Mouse (Mus musculus) embryo, embryonic 9.5 days (tissue): ENCODE measurements around the gene Apba3.

ENCODE experiments used
- DNase-seq: peaks from one replicate; pipeline ENCODE4 v3.0.0-alpha.2; 2017; ENCODE audit errors: extremely low spot score

Gene Apba3

DNA sequence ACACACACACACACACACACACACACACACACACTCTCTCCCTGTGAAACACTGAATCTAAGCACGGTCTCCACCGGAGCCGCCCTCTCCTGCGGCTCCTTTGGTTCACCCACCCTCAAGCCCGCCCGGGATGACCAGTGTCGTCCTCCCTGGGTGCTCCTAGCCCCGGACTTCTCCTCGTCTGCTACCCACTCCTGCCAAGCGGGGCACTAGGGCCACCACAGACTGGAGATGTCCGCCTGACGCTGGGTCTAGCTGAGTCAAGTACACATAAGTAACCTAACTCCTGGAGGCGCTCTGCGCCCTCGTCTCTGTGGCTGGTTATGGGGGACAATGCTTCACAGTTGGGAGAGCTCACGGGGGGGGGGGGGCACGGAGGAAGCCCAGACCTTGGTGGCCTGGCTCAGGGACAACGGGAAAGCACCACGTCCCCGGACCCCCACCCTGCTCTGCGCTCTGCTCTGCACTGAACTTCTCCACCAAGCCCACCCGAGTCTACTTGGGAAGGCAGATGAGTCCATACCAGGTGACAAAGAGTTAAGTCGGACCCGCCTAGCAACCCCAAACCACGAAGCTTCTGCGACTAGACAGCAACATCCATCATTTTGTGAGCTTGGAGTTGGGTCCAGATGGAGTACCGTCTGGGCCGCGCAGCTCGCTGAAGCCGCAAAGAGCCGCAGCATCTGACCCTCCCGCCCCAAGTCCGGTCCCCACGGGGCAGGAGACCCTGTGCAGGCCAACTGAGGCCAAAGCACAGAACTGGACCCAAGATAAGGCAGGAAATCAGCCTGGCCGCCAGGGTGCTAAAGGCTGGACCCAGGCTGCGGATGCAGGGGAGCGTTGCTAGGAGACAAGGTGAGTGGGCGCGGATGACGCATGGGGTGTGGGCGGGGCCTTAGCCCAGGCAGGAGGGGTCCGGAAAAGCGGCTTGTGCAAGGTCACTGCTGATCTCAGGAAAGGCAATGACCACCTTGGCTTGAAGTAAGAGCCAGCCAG, 14.0 kb upstream of the Apba3 start, which contains the start of gene Matk:
Gene Matk, plus strand, starts transcription at position 512 of the 996 bp plus-strand sequence.
- DNase-seq = peak; percentile 53

DNA sequence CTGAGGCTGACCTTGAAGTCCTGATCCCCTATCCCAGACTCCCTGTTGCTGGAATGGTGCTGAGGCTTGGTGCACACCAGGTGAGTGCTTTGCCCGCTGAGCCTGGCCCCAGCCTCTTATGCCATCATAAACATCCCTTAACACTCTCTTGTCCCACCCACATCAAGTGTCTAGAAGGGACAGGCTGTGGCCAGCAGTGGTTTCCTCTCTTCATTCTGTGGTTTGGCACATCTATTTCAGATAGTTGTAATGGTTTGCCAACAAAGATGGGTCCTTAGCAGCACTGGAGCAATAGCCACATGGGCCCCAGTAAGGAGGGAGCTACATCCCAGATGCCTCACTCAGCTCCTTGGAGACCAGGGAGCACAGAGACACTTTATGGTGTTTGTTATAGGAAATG, 11.9 kb upstream of the Apba3 start:
- no peak for DNase-seq

DNA sequence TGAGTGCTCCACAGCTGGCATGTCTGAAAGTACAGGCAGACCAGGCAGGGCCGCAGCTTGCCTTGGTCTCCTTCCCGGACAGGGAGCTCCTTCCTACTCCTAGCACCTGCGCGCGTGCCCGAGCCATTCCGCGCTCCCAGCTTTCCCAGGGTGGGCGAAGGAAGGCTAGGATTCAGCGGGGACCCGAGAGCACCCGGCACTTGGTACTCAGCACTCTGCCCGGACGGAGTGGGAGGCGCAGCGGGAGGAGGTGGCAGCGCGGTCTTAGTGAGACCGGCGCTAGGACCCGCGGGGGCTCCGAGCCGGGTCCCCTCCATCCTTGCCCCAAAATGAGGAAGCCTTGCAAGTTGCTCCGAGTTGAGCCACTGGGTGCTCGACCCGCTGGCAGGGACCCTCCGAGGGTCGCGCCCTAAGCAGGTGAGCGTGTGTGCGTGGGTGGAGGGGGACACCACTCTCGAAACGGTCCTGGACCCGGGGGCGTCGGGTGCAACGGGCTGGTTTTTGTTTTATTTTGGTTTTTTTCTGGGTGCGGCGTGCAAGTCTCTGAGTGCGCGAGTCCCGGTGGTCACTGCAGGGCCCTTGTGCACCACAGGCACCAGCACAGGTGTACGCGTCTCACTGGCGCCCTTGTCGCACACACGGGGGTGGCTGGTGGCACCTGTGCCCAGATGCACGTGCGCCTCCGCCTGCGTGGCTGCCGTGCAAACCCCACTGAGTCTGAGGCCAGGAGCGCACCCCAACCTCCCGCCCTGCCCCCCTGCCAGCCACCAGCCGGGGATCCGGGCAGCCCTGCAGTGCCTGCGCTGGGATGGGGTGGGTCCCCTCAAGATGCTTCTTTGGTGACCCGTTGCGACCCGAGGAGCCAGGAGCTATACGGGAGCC, 9.4 kb upstream of the Apba3 start:
- no peak for DNase-seq

DNA sequence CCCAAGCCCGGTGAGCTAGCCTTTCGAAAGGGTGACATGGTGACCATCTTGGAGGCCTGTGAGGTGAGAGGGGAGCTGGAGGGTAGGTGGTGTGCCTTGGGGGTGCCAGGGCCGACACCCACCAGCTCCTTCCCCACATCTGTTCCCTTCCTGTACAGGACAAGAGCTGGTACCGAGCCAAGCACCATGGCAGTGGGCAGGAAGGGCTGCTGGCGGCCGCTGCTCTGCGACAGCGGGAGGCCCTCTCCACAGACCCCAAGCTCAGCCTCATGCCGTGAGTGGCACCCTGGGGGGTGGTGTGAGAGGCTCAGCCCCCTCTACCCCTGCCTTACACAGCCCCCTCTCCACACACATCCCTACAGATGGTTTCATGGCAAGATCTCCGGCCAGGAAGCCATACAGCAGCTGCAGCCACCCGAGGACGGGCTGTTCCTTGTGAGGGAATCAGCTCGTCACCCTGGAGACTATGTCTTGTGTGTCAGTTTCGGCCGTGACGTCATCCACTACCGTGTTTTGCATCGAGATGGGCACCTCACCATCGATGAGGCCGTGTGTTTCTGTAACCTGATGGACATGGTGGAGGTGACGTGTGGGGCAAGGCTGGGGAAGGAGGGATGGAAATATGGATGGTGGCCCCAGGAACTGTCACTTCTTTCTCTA, 7.4 kb upstream of the Apba3 start:
- DNase-seq = no peak

DNA sequence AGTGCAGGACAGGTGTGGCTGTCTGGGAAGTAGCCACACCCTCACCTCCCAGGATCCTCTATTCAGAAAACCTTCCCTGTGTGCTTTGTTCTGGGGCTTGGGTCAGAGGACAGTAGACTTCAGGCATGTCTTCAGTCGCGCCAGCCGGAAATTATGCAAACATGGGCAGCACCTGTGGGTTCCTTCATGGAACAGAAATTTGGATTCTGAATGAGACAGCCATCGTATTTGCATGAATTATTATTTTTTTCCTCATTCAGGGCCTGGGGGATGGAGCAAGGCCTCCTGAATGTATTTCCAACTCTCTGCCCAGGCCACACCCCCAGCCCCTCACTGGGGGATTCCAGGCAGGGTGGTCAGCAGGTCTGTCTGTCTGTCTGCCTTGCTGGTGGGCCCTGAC, 5.7 kb upstream of the Apba3 start:
- DNase-seq = no peak

DNA sequence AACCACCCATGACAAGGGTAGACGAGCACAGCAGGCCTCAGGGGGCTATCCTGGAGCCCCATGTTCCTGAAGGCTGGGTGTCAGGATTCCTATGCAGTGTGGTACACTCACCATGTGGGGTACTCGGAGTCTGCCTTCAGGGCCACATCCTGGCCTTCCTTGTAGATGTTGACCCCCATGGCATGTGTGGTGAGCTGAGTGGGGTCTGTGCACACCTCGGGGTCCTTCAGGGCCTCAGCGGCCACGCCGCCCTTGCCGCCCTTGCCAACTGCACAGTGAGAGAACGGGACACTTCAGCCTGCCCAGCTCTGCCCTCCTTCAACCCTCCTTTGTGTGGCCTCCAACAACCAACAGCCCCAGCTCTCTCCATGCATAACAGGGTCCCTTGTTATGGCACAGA, 1.2 kb upstream of the Apba3 start:
- no peak for DNase-seq

DNA sequence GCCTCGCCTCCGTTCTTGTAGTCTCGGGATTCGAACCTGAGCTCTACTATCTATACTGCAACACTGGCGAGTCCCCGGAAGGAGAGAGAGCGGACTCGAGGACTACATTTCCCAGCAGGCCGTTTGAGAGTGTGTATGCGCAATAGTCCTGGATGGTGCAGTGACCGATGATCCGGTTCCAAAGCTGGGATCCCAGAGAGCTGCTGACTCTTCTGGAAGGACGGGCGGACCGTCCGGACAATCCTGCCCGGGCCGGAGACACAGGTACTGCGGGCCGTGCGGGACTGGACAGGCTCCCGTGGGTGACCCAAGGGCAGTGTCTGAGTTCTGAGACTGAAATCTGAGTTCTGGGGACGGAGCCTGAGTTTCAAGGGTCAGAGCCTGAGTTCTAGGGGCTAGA, 1.3 kb downstream of the Apba3 start:
- peak; percentile 83 for DNase-seq

DNA sequence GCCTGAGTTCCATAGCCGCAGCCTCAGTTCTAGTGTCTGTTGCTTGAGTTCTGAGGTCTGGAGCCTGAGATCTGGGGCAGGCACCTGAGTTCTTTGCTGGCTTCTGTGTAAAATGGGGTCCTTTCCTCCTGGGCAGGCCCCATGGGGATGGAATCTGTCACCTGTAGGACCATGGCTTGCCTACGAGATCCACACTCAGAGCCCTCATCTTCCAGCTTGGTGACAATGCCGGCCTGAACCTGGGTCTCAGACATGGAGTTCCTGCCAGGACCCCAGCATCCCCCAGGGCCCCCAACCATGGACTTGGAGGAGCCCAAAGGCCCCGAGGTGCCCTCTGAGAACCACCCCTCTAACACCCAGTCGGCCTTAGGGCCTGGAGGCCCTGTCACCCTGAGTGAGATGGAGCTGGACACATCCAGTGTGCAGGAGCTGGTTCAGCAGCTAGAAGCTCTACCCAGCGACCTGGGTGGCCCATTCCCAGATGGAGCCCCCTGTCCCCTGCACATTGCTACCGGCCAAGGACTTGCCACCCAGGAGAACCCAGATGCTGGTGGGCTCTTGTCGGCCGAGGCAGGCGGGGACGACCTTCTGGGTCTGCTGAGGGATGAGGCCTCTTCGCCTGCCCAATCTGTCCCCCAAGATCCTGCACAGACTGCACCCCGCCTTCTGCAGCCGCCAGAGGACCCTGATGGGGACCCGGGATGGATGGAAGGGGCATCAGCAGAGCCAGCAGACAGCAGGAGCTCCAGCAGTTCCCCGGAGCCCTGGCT, 2.1 kb downstream of the Apba3 start:
- DNase-seq = no peak

DNA sequence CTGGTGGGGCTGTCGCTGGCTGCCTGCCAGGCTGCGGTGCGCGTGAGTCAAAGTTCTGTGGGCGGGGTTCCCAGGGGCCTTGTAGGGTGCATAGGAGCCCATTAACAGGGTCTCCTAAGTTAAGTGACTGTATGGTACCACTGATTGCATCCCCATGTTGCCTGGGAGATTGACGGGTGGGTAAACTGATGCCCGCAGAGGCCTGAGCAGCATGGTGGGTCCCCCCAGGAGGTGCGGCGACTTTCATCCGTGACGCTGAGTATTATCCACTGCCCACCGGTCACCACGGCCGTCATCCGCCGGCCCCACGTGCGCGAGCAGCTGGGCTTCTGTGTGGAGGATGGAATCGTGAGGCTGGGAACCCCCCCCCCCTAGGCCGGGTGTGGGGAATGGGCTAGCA, 5.6 kb downstream of the Apba3 start:
- DNase-seq = no peak

DNA sequence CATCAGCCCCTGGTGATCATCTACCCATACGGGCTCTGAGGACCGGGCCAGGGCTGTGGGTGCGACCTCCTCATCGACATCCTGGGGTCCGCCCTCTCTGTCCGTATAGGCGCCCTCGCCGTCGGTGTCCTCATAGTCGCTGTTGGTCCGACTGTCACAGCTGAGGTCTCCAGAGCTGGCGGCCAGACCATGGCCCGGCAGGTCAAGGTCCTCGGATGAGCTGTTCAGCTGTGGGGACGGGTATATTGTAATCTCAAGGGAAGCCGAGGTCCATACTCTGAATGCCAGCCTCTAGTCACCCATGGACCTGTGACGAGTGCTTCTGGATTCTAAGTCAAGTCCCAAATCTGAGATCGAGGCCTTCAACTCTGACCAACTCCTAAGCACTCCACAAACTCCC, 7.1 kb downstream of the Apba3 start:
- DNase-seq = no peak

DNA sequence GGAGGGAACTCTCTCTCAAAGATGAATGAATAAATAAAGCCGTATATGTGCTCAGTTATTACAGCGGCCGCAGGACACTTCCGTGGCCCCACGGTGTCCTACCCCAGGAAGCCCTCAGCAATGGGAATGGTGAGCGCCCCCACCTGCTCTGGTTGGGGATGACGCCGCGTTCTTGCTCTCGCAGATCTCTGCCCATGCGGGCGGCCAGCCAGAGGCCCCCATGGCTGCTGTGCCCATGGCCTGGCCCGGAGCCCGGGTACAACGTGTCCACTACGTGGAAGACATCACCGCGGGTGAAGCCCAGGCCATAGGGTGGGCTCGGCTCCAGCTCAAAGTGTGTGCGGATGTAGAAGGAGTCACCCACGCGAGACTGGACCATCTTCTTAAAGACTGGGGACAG, 10.9 kb downstream of the Apba3 start:
- DNase-seq = no peak

DNA sequence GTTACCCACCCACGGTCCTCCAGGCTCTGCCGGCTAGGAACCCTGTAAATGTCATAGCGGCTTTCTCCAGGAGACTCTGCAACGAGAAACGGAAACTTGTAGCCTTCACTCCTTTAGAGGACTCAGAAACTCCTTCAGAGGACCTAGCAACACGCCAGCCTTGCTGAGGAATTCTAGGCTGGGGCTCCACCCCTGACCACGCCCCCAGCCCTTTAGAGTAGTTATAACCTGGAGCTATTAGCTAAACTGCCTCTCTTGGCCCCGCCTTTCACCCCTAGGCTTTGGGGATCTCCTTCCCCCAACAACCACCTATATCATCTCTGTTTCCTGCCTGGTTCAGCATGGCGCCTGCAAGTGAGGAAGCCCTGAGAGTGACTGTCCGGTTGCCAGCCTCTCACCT, 12.7 kb downstream of the Apba3 start:
- DNase-seq = no peak

DNA sequence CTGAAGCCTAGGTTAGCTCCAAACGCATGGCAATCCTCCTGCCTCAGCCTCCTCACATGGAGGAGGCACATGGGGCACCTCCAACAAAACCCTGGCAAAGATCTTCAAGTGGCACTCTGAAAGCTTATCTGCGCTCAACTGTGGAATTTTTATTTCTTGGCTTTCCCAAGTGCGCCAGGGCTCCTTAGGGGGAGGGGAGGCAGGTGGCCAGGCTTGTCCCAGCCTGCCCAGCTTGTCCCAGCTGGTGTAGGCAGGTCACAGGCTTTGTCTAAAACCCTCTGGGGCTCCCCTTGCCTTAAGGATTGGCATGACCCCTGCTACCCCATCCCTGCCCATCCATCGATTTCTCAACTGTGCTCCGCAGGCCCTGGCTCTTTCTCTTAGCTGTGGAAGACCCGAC, 17.4 kb downstream of the Apba3 start:
- DNase-seq = no peak

DNA sequence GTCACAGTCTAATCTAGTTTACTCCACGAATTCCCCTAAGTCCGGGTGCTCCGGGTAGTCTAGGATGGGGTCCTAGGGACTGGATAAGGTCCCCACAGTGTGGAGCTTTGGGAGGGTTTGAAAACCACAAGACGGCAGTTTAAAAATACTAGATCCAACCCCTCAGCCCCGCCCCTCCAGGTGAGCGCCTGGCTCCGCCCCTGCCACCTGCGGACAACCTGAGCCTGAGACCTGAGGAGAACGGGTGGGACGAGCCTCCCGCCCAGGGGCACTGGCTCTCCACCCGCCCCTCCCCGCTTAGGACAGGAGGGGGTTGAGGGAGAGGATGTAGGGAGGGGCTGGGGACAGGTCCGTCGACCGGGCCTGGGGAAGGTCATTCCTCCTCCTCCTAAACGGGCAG, 18.0 kb downstream of the Apba3 start:
- DNase-seq = no peak

DNA sequence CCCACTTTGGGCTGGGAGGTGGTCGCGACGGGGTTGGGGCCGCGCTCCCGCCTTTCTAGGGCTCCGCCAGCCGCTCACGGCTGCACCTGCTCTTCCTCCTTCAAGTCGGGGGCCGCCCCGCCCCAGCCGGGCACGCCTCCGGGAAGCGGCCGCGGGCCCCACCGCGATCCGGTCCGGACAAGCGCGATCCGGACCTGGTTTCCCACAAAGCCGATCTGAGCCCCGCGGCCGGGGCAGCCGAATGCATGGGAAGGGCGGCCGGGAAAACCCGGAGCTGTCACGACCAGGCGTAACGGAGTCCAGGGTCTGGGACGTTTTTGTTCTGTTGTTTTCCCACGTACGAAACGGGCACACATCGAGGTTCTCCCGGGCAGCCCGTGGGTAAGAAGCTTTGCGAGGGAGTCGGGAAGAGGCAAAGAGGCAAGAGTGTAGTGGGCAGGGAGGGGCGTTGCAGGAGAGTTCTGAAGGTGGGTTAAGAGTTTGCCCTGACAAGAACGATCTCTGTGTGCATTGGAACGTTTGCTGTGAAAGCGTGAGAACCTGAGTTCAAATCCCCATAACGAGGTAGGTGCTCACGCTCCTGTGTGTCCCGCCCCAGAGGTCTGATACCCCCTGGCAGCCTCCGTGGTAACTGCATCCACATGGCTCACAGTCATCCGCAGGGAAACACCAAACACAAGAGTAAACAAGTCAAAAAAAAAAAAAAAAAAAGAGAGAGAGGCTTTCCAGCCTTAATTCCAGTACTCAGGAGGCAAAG, 19.1 kb downstream of the Apba3 start:
- DNase-seq = peak; percentile 92

DNA sequence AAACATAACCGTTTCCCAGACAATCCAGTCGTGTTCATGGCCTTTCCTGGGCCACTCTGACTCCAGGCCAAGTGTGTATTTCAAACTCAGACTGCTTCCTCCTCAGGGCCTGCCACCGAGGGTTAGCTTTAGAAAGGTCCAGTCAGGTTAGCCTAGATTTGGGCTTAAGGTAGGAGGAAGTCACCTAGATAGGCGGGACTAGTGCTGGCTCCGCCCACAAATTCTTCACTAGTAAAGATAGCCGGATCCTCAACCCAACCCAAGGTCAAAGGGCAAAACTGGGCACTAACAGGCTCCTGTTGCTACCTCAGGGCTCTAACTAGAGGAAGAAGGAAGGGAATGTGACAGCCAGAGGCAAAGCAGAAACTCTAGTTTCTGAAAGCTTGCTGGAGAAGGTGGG, 19.8 kb downstream of the Apba3 start:
- DNase-seq = no peak

DNA sequence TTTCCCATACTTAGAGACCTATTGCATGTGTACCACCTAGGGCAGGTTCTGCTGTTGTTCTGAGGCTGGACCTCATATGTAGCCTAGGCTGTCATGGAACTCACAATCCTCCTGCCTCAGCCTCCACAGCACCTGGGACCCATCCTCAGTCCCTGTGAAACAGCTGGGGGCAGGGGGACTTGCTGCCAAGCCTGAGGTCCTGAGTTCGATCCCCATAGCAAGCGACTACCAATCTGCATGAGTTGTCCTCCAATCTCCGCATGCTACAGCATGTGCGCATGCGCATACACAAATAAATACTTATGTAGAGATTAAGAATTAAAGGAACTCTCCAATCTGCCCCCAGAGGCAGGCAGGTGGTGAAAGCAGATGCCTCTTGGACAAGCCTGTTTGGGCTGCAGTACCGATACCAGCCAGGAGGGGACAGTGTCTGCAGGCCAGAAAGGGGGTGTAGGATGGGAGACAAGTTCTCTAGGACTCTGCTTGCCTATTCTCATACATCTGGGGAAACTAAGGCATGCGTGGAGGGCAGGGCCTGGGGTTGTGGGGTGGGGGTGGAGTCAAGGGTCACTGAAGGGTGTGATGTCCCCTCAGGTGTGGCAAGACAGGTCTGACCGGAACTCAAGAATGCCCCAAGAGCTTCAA, 20.9 kb downstream of the Apba3 start:
- DNase-seq = peak; percentile 67

DNA sequence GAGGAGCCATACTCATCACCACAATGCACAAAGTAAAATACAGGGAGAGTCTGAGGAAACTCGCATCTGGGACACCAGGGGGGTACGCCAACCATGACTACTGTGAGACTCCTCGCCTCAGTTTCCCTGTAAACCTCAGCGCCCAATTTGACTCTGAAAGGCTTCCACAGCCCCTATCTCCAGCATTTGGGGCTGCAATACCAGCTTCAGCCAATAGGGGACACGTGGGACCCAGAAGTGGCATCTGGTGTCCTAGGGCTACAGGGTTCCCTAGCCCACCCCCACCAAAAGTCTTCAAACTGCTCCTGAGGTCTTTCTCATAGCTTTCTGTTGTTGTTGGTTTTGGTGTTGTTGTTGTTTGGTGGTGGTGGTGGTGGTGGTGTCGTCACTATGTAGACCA, 21.8 kb downstream of the Apba3 start:
- no peak for DNase-seq

DNA sequence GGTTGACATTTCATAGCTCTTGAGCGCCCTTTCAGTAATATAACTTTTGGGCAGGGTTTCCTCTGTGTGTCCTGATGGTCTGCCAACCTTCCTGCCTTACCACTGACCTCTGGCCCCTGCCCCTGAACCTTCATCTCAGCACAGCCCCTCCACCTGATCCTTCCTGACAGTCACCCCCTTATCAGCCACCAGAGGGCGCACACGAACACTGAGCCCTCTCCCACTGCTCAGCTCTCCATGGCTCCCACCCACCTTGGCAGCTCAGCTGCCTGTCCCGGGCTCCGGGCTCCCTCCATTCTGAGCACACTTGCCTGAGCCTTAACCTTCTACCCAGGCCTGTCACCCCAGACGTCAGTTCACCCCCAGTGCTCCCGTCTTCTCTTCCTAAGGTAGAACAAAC, 22.5 kb downstream of the Apba3 start:
- peak; percentile 76 for DNase-seq

DNA sequence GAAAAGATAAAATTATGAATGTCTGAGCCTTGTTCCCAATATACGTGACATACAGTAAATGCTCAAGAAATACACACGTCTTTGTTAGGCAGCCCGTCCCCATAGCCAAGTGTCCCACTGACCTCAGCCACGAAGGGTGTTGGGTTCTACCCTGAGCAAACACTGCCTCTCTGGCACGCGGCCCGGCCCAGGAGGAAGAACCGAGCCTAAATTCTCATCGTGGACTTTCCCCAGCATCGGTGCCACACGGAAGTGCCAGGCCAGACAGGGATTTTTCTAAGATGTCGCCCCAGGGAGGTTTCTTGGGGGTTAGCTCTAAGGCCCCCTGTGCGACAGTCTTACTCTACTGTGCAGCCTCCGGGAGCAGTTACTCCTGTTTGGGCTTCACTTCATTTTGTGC, 23.1 kb downstream of the Apba3 start:
- DNase-seq = no peak
